Comparison of ENCODE assay signal across 19 mouse cellular contexts in genomic region chr12:117156786-117157185, GRCm38 (mm10).
DNase-seq lines count a peak whose midpoint lies in the region; ATAC-seq and TF ChIP-seq lines count a peak whose summit lies in the region.
"Had no signal": no experiment of that assay in that cellular context is flagged by ENCODE, and none has a peak within 500 bp of the region (broad histone marks: within the 10 kb centered on the region; RNA-seq: fewer than 3 reads in every experiment).

No protein-coding gene starts in this region.

- H3K4me2 ChIP-seq in forebrain, embryonic 12.5 days: peak overlapping the region; percentile 59
- peak overlapping the region; percentile 73 for H3K4me2 ChIP-seq in hindbrain, embryonic 14.5 days (replicated peaks)
- peak overlapping the region; percentile 73 for H3K4me2 ChIP-seq in midbrain, embryonic 15.5 days
- H3K4me2 ChIP-seq in intestine, embryonic 16.5 days (ENCODE audit: low read depth, low read length): no peak overlapping the region
- H3K4me2 ChIP-seq in kidney, embryonic 14.5 days (replicated peaks; ENCODE audit: low read depth, low read length): no peak overlapping the region
- H3K4me2 ChIP-seq: embryonic facial prominence, embryonic 13.5 days; liver, embryonic 15.5 days had no signal

- no peak for TF ChIP-seq CTCF in lung, adult 2 months (IDR thresholded peaks at IDR 0.05; ENCODE audit: insufficient read depth, low read length)

- 7% methylated on average over 3 of the region's 3 CpGs for WGBS in forebrain, embryonic 12.5 days
- 21% methylated on average over 3 of the region's 3 CpGs for WGBS in hindbrain, embryonic 14.5 days
- 10% methylated on average over 3 of the region's 3 CpGs for WGBS in midbrain, embryonic 15.5 days
- 74% methylated on average over 3 of the region's 3 CpGs for WGBS in intestine, embryonic 16.5 days
- 78% methylated on average over 3 of the region's 3 CpGs for WGBS in lung, adult 2 months
- WGBS in kidney, embryonic 14.5 days: 67% methylated on average over 3 of the region's 3 CpGs

- H3K4me3 ChIP-seq in forebrain, embryonic 12.5 days (replicated peaks): peak overlapping the region; percentile 33
- H3K4me3 ChIP-seq in hindbrain, embryonic 14.5 days (replicated peaks; ENCODE audit: low read length): peak overlapping the region; percentile 65
- peak overlapping the region; percentile 67 for H3K4me3 ChIP-seq in midbrain, embryonic 15.5 days
- H3K4me3 ChIP-seq in intestine, embryonic 16.5 days (ENCODE audit: low read length): no peak overlapping the region
- H3K4me3 ChIP-seq in lung, adult 2 months (replicated peaks; ENCODE audit: extremely low read depth, low read depth, low read length): no peak overlapping the region
- no peak overlapping the region for H3K4me3 ChIP-seq in kidney, embryonic 14.5 days (ENCODE audit: low read length)
- H3K4me3 ChIP-seq: embryonic facial prominence, embryonic 13.5 days; limb, embryonic 12.5 days; liver, embryonic 15.5 days; myocyte had no signal

- no peak overlapping the region for H3K27ac ChIP-seq in forebrain, embryonic 12.5 days
- peak overlapping the region; percentile 92 for H3K27ac ChIP-seq in hindbrain, embryonic 14.5 days
- peak overlapping the region; percentile 84 for H3K27ac ChIP-seq in midbrain, embryonic 15.5 days
- H3K27ac ChIP-seq in intestine, embryonic 16.5 days (ENCODE audit: low read length): no peak overlapping the region
- H3K27ac ChIP-seq in kidney, embryonic 14.5 days (ENCODE audit: low read depth, low read length): no peak overlapping the region
- H3K27ac ChIP-seq: embryonic facial prominence, embryonic 13.5 days; limb, embryonic 12.5 days; liver, embryonic 15.5 days had no signal

- H3K27me3 ChIP-seq in forebrain, embryonic 12.5 days: peaks cover 77% of the 10 kb centered on the region
- H3K27me3 ChIP-seq in hindbrain, embryonic 14.5 days (ENCODE audit: control insufficient read depth, insufficient read depth, low read length): peaks cover 24% of the 10 kb centered on the region
- no peaks in the 10 kb centered on the region for H3K27me3 ChIP-seq in midbrain, embryonic 15.5 days (replicated peaks)
- peaks cover 88% of the 10 kb centered on the region for H3K27me3 ChIP-seq in intestine, embryonic 16.5 days (replicated peaks; ENCODE audit: control insufficient read depth, insufficient read depth, low read length)
- peaks cover 98% of the 10 kb centered on the region for H3K27me3 ChIP-seq in kidney, embryonic 14.5 days (ENCODE audit: control insufficient read depth, insufficient read depth, low read length)

- H3K36me3 ChIP-seq in forebrain, embryonic 12.5 days (replicated peaks): peaks cover 6% of the 10 kb centered on the region; the same call in 1 of the 2 replicates
- peaks cover 2% of the 10 kb centered on the region for H3K36me3 ChIP-seq in hindbrain, embryonic 14.5 days (replicated peaks; ENCODE audit: control insufficient read depth, insufficient read depth)
- no peaks in the 10 kb centered on the region for H3K36me3 ChIP-seq in midbrain, embryonic 15.5 days (replicated peaks)
- H3K36me3 ChIP-seq in intestine, embryonic 16.5 days (ENCODE audit: control insufficient read depth, insufficient read depth, low read length): no peaks in the 10 kb centered on the region
- H3K36me3 ChIP-seq in kidney, embryonic 14.5 days (ENCODE audit: control insufficient read depth, insufficient read depth, low read length): no peaks in the 10 kb centered on the region
- H3K36me3 ChIP-seq: embryonic facial prominence, embryonic 13.5 days; limb, embryonic 12.5 days; liver, embryonic 15.5 days had no signal

- ATAC-seq in forebrain, embryonic 12.5 days (ENCODE audit: low FRiP score): no peak
- no peak for ATAC-seq in hindbrain, embryonic 14.5 days (ENCODE audit: low FRiP score)
- no peak for ATAC-seq in midbrain, embryonic 15.5 days (replicated peaks)
- no peak for ATAC-seq in intestine, embryonic 16.5 days
- no peak for ATAC-seq in kidney, embryonic 14.5 days (ENCODE audit: low FRiP score, low TSS enrichment)
- ATAC-seq: intestine, postnatal 0 days had no signal

- peak; percentile 92 for DNase-seq in Muller cell, postnatal 12 days (ENCODE audit: inconsistent ontology term)
- DNase-seq in hindbrain, embryonic 14.5 days (ENCODE audit: low spot score): no peak
- no peak for DNase-seq in thymus, postnatal 36 days
- no peak for DNase-seq in lung, adult 2 months
- DNase-seq: adrenal gland, postnatal 10 days; cerebellum, adult 9-10 months; heart, adult 18-20 months; heart, postnatal 10 days; kidney, postnatal 25 days; lung, postnatal 36 days had no signal

- H3K9ac ChIP-seq in forebrain, embryonic 12.5 days: peak overlapping the region; percentile 57; the same call in 1 of the 2 replicates
- peak overlapping the region; percentile 86 for H3K9ac ChIP-seq in hindbrain, embryonic 14.5 days
- H3K9ac ChIP-seq in midbrain, embryonic 15.5 days: peak overlapping the region; percentile 33
- H3K9ac ChIP-seq in intestine, embryonic 16.5 days (ENCODE audit: low read depth, low read length): no peak overlapping the region
- H3K9ac ChIP-seq in kidney, embryonic 14.5 days (ENCODE audit: low read depth, low read length): no peak overlapping the region
- H3K9ac ChIP-seq: embryonic facial prominence, embryonic 13.5 days; limb, embryonic 12.5 days; liver, embryonic 15.5 days had no signal

- H3K4me1 ChIP-seq in forebrain, embryonic 12.5 days: peaks cover 62% of the 10 kb centered on the region
- H3K4me1 ChIP-seq in hindbrain, embryonic 14.5 days (replicated peaks; ENCODE audit: control insufficient read depth, insufficient read depth, low read length): peaks cover 77% of the 10 kb centered on the region
- peaks cover 64% of the 10 kb centered on the region for H3K4me1 ChIP-seq in midbrain, embryonic 15.5 days
- peaks cover 17% of the 10 kb centered on the region for H3K4me1 ChIP-seq in intestine, embryonic 16.5 days (ENCODE audit: control insufficient read depth, insufficient read depth, low read length)
- no peaks in the 10 kb centered on the region; the same call in 1 of the 2 replicates for H3K4me1 ChIP-seq in lung, adult 2 months (ENCODE audit: control insufficient read depth, insufficient read depth, low read length)
- H3K4me1 ChIP-seq in kidney, embryonic 14.5 days (ENCODE audit: control insufficient read depth, insufficient read depth, low read length): no peaks in the 10 kb centered on the region
- H3K4me1 ChIP-seq: liver, embryonic 15.5 days had no signal

- H3K9me3 ChIP-seq in forebrain, embryonic 12.5 days: no peaks in the 10 kb centered on the region
- no peaks in the 10 kb centered on the region for H3K9me3 ChIP-seq in hindbrain, embryonic 14.5 days (ENCODE audit: control insufficient read depth, low read length)
- no peaks in the 10 kb centered on the region for H3K9me3 ChIP-seq in midbrain, embryonic 15.5 days
- H3K9me3 ChIP-seq in intestine, embryonic 16.5 days (ENCODE audit: control insufficient read depth, low read length): no peaks in the 10 kb centered on the region
- H3K9me3 ChIP-seq in kidney, embryonic 14.5 days (ENCODE audit: control insufficient read depth, low read length): no peaks in the 10 kb centered on the region
- H3K9me3 ChIP-seq: embryonic facial prominence, embryonic 13.5 days; limb, embryonic 12.5 days; liver, embryonic 15.5 days had no signal

- TF ChIP-seq POLR2A in lung, adult 2 months (IDR thresholded peaks at IDR 0.05; ENCODE audit: borderline replicate concordance, extremely low read depth, low read depth, low read length): no peak

Comparison
In these comparisons a context has a peak if more than half of its experiments do, and no peak if none do; other contexts are left out.
1. H3K27ac ChIP-seq: peak in hindbrain, embryonic 14.5 days (single experiment) and midbrain, embryonic 15.5 days (single experiment); none in forebrain, embryonic 12.5 days (single experiment), intestine, embryonic 16.5 days (single experiment) and kidney, embryonic 14.5 days (single experiment).
2. H3K4me2 ChIP-seq: peak in forebrain, embryonic 12.5 days (single experiment), hindbrain, embryonic 14.5 days (single experiment) and midbrain, embryonic 15.5 days (single experiment); none in intestine, embryonic 16.5 days (single experiment) and kidney, embryonic 14.5 days (single experiment).
3. H3K4me3 ChIP-seq: peak in forebrain, embryonic 12.5 days (single experiment), hindbrain, embryonic 14.5 days (single experiment) and midbrain, embryonic 15.5 days (single experiment); none in intestine, embryonic 16.5 days (single experiment), lung, adult 2 months (single experiment) and kidney, embryonic 14.5 days (single experiment).
4. H3K9ac ChIP-seq: peak in forebrain, embryonic 12.5 days (single experiment), hindbrain, embryonic 14.5 days (single experiment) and midbrain, embryonic 15.5 days (single experiment); none in intestine, embryonic 16.5 days (single experiment) and kidney, embryonic 14.5 days (single experiment).